Mouse (Mus musculus) myocyte (in vitro differentiated cells): ENCODE measurements around the gene Afp. TPM values are rescaled to one million over a fixed set of nuclear protein-coding genes. Genes with fewer than 3 reads are reported as not detected.

Experiments
- H3K27me3 ChIP-seq: one replicate; pipeline ENCODE4 v1.6.1; 2011; ENCODE audit not compliant: control insufficient read depth, insufficient read depth, insufficient read length
- H3K36me3 ChIP-seq: one replicate; pipeline ENCODE4 v1.6.1; 2011; ENCODE audit not compliant: control insufficient read depth, insufficient read depth
- H3K4me2 ChIP-seq: one replicate; pipeline ENCODE4 v1.6.1; 2011; ENCODE audit warnings: low read depth, control low read depth
- H3K4me3 ChIP-seq: one replicate; pipeline ENCODE4 v1.5.1; 2011; ENCODE audit warnings: mild to moderate bottlenecking, control low read depth, moderate library complexity
- H3K79me2 ChIP-seq: one replicate; pipeline ENCODE4 v1.6.1; 2011; ENCODE audit not compliant: control insufficient read depth, insufficient read depth
- H3ac ChIP-seq: one replicate; pipeline ENCODE4 v1.6.1; 2011; ENCODE audit not compliant: control insufficient read depth, insufficient read length
- CEBPB ChIP-seq: IDR thresholded peaks from 2 replicates; pipeline ENCODE4 v1.6.1; 2011; ENCODE audit warnings: mild to moderate bottlenecking, moderate library complexity; ENCODE audit not compliant: poor library complexity, insufficient read depth, severe bottlenecking
- E2F4 ChIP-seq: IDR thresholded peaks from one replicate; pipeline ENCODE4 v1.6.1; 2011; ENCODE audit warnings: mild to moderate bottlenecking, control low read depth, moderate library complexity; ENCODE audit not compliant: insufficient read depth
- MAX ChIP-seq: IDR thresholded peaks from one replicate; pipeline ENCODE4 v1.6.1; 2011; ENCODE audit warnings: low read depth, mild to moderate bottlenecking, control low read depth
- MYOD1 ChIP-seq, 3 experiments: IDR thresholded peaks; one replicate each; pipeline ENCODE4 v1.6.1; 2011; ENCODE audit warnings: control low read depth in 2 of 3, low read depth in 2 of 3, mild to moderate bottlenecking in 2 of 3, moderate library complexity in 1 of 3; ENCODE audit not compliant: insufficient read length in 2 of 3, control insufficient read depth in 1 of 3
- MYOG ChIP-seq, 3 experiments: IDR thresholded peaks; one replicate each; pipeline ENCODE4 v1.6.1; 2011; ENCODE audit warnings: control low read depth in 2 of 3, low read depth in 2 of 3, mild to moderate bottlenecking in 2 of 3; ENCODE audit not compliant: insufficient read length in 2 of 3, control insufficient read depth in 1 of 3, insufficient read depth in 1 of 3
- POLR2A ChIP-seq: IDR thresholded peaks from one replicate; pipeline ENCODE4 v1.6.1; 2011; ENCODE audit warnings: low read depth, mild to moderate bottlenecking, control low read depth, moderate library complexity; ENCODE audit not compliant: insufficient read length
- POLR2AphosphoS2 ChIP-seq: IDR thresholded peaks from one replicate; pipeline ENCODE4 v1.6.1; 2011; ENCODE audit warnings: low read depth, control low read depth; ENCODE audit not compliant: insufficient read length
- REST ChIP-seq: IDR thresholded peaks from one replicate; pipeline ENCODE4 v1.6.1; 2011; ENCODE audit warnings: mild to moderate bottlenecking, control low read depth, moderate library complexity; ENCODE audit not compliant: insufficient read depth, insufficient read length
- SRF ChIP-seq: IDR thresholded peaks from one replicate; pipeline ENCODE4 v1.6.1; 2011; ENCODE audit warnings: low read depth; ENCODE audit not compliant: control insufficient read depth, insufficient read length
- TCF12 ChIP-seq: IDR thresholded peaks from one replicate; pipeline ENCODE4 v1.6.1; 2011; ENCODE audit warnings: mild to moderate bottlenecking, control low read depth; ENCODE audit not compliant: poor library complexity, insufficient read depth, severe bottlenecking
- TCF3 ChIP-seq: IDR thresholded peaks from one replicate; pipeline ENCODE4 v1.6.1; 2011; ENCODE audit warnings: low read depth, control low read depth; ENCODE audit not compliant: insufficient read length
- USF1 ChIP-seq: IDR thresholded peaks from one replicate; pipeline ENCODE4 v1.6.1; 2011; ENCODE audit warnings: low read depth, mild to moderate bottlenecking, control low read depth, moderate library complexity
- polyA plus RNA-seq: library from polyadenylated mRNA; unstranded; fragments of >200 nt; fragmentation: generic; extraction: Trizol; gene quantifications from one replicate; pipeline ENCODE4 v1.2.1, GENCODE M21; 2012; ENCODE audit warnings: missing spikeins

Gene Afp
- polyA plus RNA-seq, 1 experiment = 0.07 TPM

GRCm38 (mm10) chr5:90488323-90488722, 2.2 kb upstream of the Afp start:
- TF ChIP-seq POLR2A = no peak
- TF ChIP-seq MYOG (IDR thresholded peaks at IDR 0.05; ENCODE audit: control insufficient read depth in 1 of 3, insufficient read depth in 1 of 3, insufficient read length in 2 of 3, low read depth in 2 of 3) = no peak
- no peak for TF ChIP-seq MYOD1 (IDR thresholded peaks at IDR 0.05; ENCODE audit: control insufficient read depth in 1 of 3, insufficient read length in 2 of 3, low read depth in 2 of 3)
- no peak for TF ChIP-seq USF1
- no peak for TF ChIP-seq E2F4
- no peak for TF ChIP-seq REST
- Histone ChIP-seq H3K4me2 (no peak overlapping the region), H3K27me3 (peaks cover 16% of the 10 kb centered on the region), H3K79me2 (no peaks in the 10 kb centered on the region), H3K36me3 (no peaks in the 10 kb centered on the region), H3K4me3 (no peak overlapping the region), H3ac (no peak overlapping the region)

DNA sequence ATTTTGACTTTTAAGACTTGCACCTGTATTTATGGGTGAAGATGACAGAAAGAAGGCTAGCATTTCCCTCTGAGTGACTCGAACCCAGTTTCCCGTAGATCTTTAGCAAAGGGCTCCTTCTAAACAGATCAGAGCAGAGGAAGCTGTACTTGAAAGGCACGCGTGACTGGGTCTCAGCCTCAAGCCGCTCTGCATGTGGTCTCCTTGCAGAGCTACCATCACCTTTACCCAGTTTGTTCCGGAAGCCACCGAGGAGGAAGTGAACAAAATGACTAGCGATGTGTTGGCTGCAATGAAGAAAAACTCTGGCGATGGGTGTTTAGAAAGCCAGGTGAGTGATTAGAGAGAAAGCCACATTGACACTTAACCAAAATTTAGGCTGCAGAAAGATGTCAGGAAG, 1.9 kb downstream of the Afp start:
- Histone ChIP-seq H3K36me3 (no peaks in the 10 kb centered on the region), H3K27me3 (peaks cover 21% of the 10 kb centered on the region), H3K4me2 (no peak overlapping the region), H3ac (no peak overlapping the region), H3K4me3 (no peak overlapping the region), H3K79me2 (no peaks in the 10 kb centered on the region)
- TF ChIP-seq MYOD1 (IDR thresholded peaks at IDR 0.05; ENCODE audit: control insufficient read depth in 1 of 3, insufficient read length in 2 of 3, low read depth in 2 of 3) (no peak), MYOG (IDR thresholded peaks at IDR 0.05; ENCODE audit: control insufficient read depth in 1 of 3, insufficient read depth in 1 of 3, insufficient read length in 2 of 3, low read depth in 2 of 3) (no peak), USF1 (no peak), POLR2A (no peak), POLR2AphosphoS2 (no peak), MAX (no peak), TCF3 (no peak), CEBPB (no peak), TCF12 (no peak), SRF (no peak), REST (no peak), E2F4 (no peak)

GRCm38 (mm10) chr5:90494308-90494707, 3.8 kb downstream of the Afp start:
- no peak for TF ChIP-seq TCF12
- no peak for TF ChIP-seq USF1
- TF ChIP-seq REST = no peak
- no peak for TF ChIP-seq POLR2AphosphoS2
- no peak for TF ChIP-seq CEBPB
- TF ChIP-seq MYOD1 (IDR thresholded peaks at IDR 0.05; ENCODE audit: control insufficient read depth in 1 of 3, insufficient read length in 2 of 3, low read depth in 2 of 3) = no peak
- no peak for TF ChIP-seq SRF
- TF ChIP-seq POLR2A = no peak
- TF ChIP-seq TCF3 = no peak
- TF ChIP-seq E2F4 = no peak
- no peak for TF ChIP-seq MAX
- no peak for TF ChIP-seq MYOG (IDR thresholded peaks at IDR 0.05; ENCODE audit: control insufficient read depth in 1 of 3, insufficient read depth in 1 of 3, insufficient read length in 2 of 3, low read depth in 2 of 3)
- Histone ChIP-seq H3K36me3 (no peaks in the 10 kb centered on the region), H3ac (no peak overlapping the region), H3K27me3 (peaks cover 26% of the 10 kb centered on the region), H3K79me2 (no peaks in the 10 kb centered on the region), H3K4me2 (no peak overlapping the region), H3K4me3 (no peak overlapping the region)

- no peaks in the 10 kb centered on the region for H3K36me3 ChIP-seq
- no peak overlapping the region for H3K4me3 ChIP-seq
- H3K79me2 ChIP-seq = no peaks in the 10 kb centered on the region
- H3ac ChIP-seq = no peak overlapping the region
- H3K4me2 ChIP-seq = no peak overlapping the region
- TF ChIP-seq MAX (no peak), CEBPB (no peak), TCF12 (no peak), SRF (no peak), REST (no peak), MYOD1 (IDR thresholded peaks at IDR 0.05; ENCODE audit: control insufficient read depth in 1 of 3, insufficient read length in 2 of 3, low read depth in 2 of 3) (no peak), TCF3 (no peak), USF1 (no peak), MYOG (IDR thresholded peaks at IDR 0.05; ENCODE audit: control insufficient read depth in 1 of 3, insufficient read depth in 1 of 3, insufficient read length in 2 of 3, low read depth in 2 of 3) (no peak), POLR2A (no peak), E2F4 (no peak), POLR2AphosphoS2 (no peak)
- H3K27me3 ChIP-seq = peaks cover 16% of the 10 kb centered on the region
Observed at GRCm38 (mm10) chr5:90499509-90499908, 9.0 kb downstream of the Afp start.

- Histone ChIP-seq H3K79me2 (no peaks in the 10 kb centered on the region), H3K4me2 (no peak overlapping the region), H3ac (no peak overlapping the region), H3K36me3 (no peaks in the 10 kb centered on the region), H3K27me3 (peaks cover 16% of the 10 kb centered on the region), H3K4me3 (no peak overlapping the region)
- TF ChIP-seq E2F4 (no peak), USF1 (no peak), TCF3 (no peak), MYOD1 (IDR thresholded peaks at IDR 0.05; ENCODE audit: control insufficient read depth in 1 of 3, insufficient read length in 2 of 3, low read depth in 2 of 3) (no peak), SRF (no peak), MAX (no peak), MYOG (IDR thresholded peaks at IDR 0.05; ENCODE audit: control insufficient read depth in 1 of 3, insufficient read depth in 1 of 3, insufficient read length in 2 of 3, low read depth in 2 of 3) (no peak), TCF12 (no peak), POLR2AphosphoS2 (no peak), POLR2A (no peak), CEBPB (no peak), REST (no peak)
Observed at GRCm38 (mm10) chr5:90500714-90501113, 10.2 kb downstream of the Afp start.
